Mouse (Mus musculus): ENCODE results near the gene Olfr194.
"Not testable (repeated sequence)": the region's sequence is repeated elsewhere in the genome, so short reads cannot be mapped to it uniquely, and the experiment has no call there.

Olfr194 gene

GRCm38 (mm10) chr16:59120969-59121368 lies at the start of gene Olfr194:
Gene Olfr194, minus strand, starts transcription at chr16:59121069.
- DNase-seq (ENCODE audit: low spot score in 2 of 2) = no peak

GRCm38 (mm10) chr16:59170354-59170753 lies 49.5 kb upstream of the Olfr194 start, which contains the start of gene Olfr196:
Gene Olfr196, minus strand, starts transcription at chr16:59170454.
- DNase-seq (ENCODE audit: low spot score in 2 of 2) = no peak

- no peak for DNase-seq (ENCODE audit: low spot score in 2 of 2)
Measured at GRCm38 (mm10) chr16:59151996-59152395, 31.1 kb upstream of the Olfr194 start.

- no peak for DNase-seq (ENCODE audit: low spot score in 2 of 2)
Measured at GRCm38 (mm10) chr16:59146746-59147145, 25.9 kb upstream of the Olfr194 start, which contains the start of gene Olfr195. Gene Olfr195, plus strand, starts transcription at chr16:59147046.

GRCm38 (mm10) chr16:59141105-59141504 lies 20.2 kb upstream of the Olfr194 start:
- no peak for DNase-seq (ENCODE audit: low spot score in 2 of 2)

GRCm38 (mm10) chr16:59130740-59131139 lies 9.9 kb upstream of the Olfr194 start:
- DNase-seq (ENCODE audit: low spot score in 2 of 2) = no peak

- no peak for DNase-seq (ENCODE audit: low spot score in 2 of 2)
Measured at GRCm38 (mm10) chr16:59111781-59112180, 9.1 kb downstream of the Olfr194 start, which contains the start of gene Olfr193. Gene Olfr193, minus strand, starts transcription at chr16:59111881.

- not testable (repeated sequence) for DNase-seq (ENCODE audit: low spot score in 2 of 2)
Measured at GRCm38 (mm10) chr16:59108522-59108921, 12.3 kb downstream of the Olfr194 start.

- no peak for DNase-seq (ENCODE audit: low spot score in 2 of 2)
Measured at GRCm38 (mm10) chr16:59105312-59105711, 15.6 kb downstream of the Olfr194 start.

- DNase-seq (ENCODE audit: low spot score in 2 of 2) = not testable (repeated sequence)
Measured at GRCm38 (mm10) chr16:59089722-59090121, 31.1 kb downstream of the Olfr194 start, which contains the start of gene Olfr191. Gene Olfr191, minus strand, starts transcription at chr16:59089822.

- DNase-seq (ENCODE audit: low spot score in 2 of 2) = not testable (repeated sequence)
Measured at GRCm38 (mm10) chr16:59081113-59081512, 39.8 kb downstream of the Olfr194 start.

GRCm38 (mm10) chr16:59077905-59078304 lies 43.0 kb downstream of the Olfr194 start, which contains the start of gene Olfr190:
Gene Olfr190, minus strand, starts transcription at chr16:59078005.
- no peak for DNase-seq (ENCODE audit: low spot score in 2 of 2)

GRCm38 (mm10) chr16:59073520-59073919 lies 47.3 kb downstream of the Olfr194 start:
- no peak for DNase-seq (ENCODE audit: low spot score in 2 of 2)

GRCm38 (mm10) chr16:59071755-59072154 lies 49.1 kb downstream of the Olfr194 start:
- no peak for DNase-seq (ENCODE audit: low spot score in 2 of 2)

Measured in heart, adult 9 months (tissue).